Mouse (Mus musculus) cerebellum, adult 2 months (tissue): ENCODE measurements at regions not wholly inside any gene's neighbourhood (a gene's known extent, or its start where the extent isn't known, plus 50 kb on each side); places are given as distances from the start of the nearest gene placed in this dataset.

ENCODE experiments used
- CTCF ChIP-seq: fragments of 200-500 bp; IDR thresholded peaks from 2 replicates; pipeline ENCODE4 v1.5.1; 2011; ENCODE audit warnings: low read depth, mild to moderate bottlenecking, control low read depth, low read length, moderate library complexity, borderline replicate concordance; ENCODE audit not compliant: insufficient read depth
- POLR2A ChIP-seq: fragments of 200-500 bp; IDR thresholded peaks from 2 replicates; pipeline ENCODE4 v1.6.1; 2011; ENCODE audit warnings: low read length, control low read depth, borderline replicate concordance; ENCODE audit not compliant: insufficient read depth

DNA sequence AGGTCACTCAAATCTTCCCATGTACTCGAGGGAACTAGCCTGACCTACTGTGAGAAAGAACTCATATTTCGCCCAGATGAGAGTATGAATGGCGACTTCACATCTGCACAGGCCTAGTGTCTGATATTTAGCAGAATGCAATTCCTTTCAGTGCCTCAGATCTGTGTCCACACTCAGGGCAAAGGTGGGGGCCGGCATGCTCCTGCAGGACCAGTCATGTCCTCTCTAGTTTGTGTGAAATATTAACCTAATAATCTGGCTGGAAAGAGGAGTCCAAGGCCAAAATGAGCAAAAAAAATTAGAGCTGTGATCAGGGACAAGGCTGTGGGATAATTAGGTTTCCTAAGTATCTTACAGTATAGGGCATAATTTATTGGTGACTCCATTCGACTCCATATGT lies 292.1 kb downstream of the Irs2 start:
- TF ChIP-seq POLR2A (no peak), CTCF (no peak)
